Mouse (Mus musculus): ENCODE data around the gene Rps9.

- TF ChIP-seq CTCF (IDR thresholded peaks at IDR 0.05; ENCODE audit: insufficient read depth, low read depth, low read length), result no peak
- no peak for TF ChIP-seq POLR2A (IDR thresholded peaks at IDR 0.05; ENCODE audit: insufficient read depth, low read depth, low read length)
Observed at GRCm38 (mm10) chr7:3709000-3709399, 5.2 kb downstream of the Rps9 start.
